In the genomic region with DNA sequence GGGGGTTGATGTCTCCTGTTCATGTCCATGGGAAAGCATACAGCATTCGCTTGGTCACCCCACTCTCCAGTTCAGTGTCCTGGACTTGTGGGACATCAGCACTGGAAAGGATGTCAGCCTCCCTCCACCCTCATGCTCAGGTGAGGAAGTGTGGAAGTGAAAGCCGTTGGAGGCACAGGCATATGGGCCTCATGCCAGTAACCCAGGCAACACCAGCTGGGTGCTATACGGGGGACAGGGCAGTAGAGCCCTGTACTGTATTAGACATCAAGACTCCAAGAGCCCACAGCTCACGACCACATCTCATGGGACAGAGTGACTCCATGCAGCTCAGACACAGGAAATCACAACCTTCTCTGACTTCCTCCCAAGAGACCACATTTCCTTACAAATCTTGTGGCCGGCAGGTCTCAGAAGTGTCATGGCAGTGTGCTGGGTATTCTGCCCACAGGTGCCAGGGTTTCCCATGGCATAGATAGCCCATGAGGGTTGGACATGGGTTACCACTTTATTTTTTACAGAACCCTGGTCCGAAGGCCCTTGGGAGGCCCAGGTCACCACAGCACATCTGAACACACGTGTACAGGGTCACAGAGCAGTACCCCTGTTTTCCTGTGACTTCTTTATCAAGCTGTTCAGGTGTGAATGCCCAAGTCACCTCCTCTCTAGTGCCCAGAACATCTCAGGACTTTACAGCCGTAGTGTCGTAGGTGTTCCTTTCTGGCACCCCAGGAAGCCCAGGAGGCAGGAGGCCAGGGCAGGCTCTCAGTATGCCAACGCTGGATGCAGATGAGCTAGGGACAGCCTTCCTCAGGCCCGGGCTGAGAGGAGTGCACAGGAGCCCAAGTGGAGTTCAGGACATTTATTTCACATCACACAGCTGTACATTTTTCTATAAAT, we compare ENCODE assay signal across 15 mouse cellular contexts. TPM values are rescaled to one million over a fixed set of nuclear protein-coding genes. Genes with fewer than 3 reads are reported as not detected.
DNase-seq lines count a peak whose midpoint lies in the region; ATAC-seq and TF ChIP-seq lines count a peak whose summit lies in the region.
"Had no signal": no experiment of that assay in that cellular context is flagged by ENCODE, and none has a peak within 500 bp of the region (broad histone marks: within the 10 kb centered on the region; RNA-seq: fewer than 3 reads in every experiment).

No protein-coding gene starts in this region.

- intact Hi-C loops in heart, postnatal 10 days (cut with DNase I): no loop called here

- H3K4me3 ChIP-seq in heart, embryonic 13.5 days: no peak overlapping the region
- H3K4me3 ChIP-seq in cerebellum, adult 2 months (replicated peaks; ENCODE audit: insufficient read depth, low read depth, low read length): no peak overlapping the region
- H3K4me3 ChIP-seq: erythroblast, embryonic 14.5 days; hindbrain, embryonic 12.5 days; midbrain, embryonic 12.5 days had no signal

- peak overlapping the region; percentile 36; the same call in 1 of the 2 replicates for H3K27ac ChIP-seq in heart, embryonic 13.5 days (replicated peaks)
- peak overlapping the region; percentile 26 for H3K27ac ChIP-seq in cerebellum, adult 2 months (ENCODE audit: insufficient read depth, low read length)
- H3K27ac ChIP-seq: hindbrain, embryonic 12.5 days; kidney, postnatal 0 days; midbrain, embryonic 12.5 days had no signal

- no peak overlapping the region for H3K4me2 ChIP-seq in heart, embryonic 13.5 days
- H3K4me2 ChIP-seq: hindbrain, embryonic 12.5 days; midbrain, embryonic 12.5 days had no signal

- peaks cover 35% of the 10 kb centered on the region for H3K4me1 ChIP-seq in heart, embryonic 13.5 days
- peaks cover 28% of the 10 kb centered on the region for H3K4me1 ChIP-seq in cerebellum, adult 2 months (ENCODE audit: control insufficient read depth, insufficient read depth, low read length)
- H3K4me1 ChIP-seq: hindbrain, embryonic 12.5 days; midbrain, embryonic 12.5 days had no signal

- 66% methylated on average over 11 of the region's 11 CpGs for WGBS in heart, embryonic 13.5 days
- WGBS in cerebellum, adult 2 months: 23% methylated on average over 11 of the region's 11 CpGs

- 0 out of 2 replicates have a peak overlapping the region, but pooled peaks have one; percentile 15 for H3K9ac ChIP-seq in heart, embryonic 13.5 days
- H3K9ac ChIP-seq: hindbrain, embryonic 12.5 days; midbrain, embryonic 12.5 days had no signal

- no peak for TF ChIP-seq CTCF in cerebellum, adult 2 months (IDR thresholded peaks at IDR 0.05; ENCODE audit: borderline replicate concordance, insufficient read depth, low read depth, low read length)

- H3K27me3 ChIP-seq in heart, embryonic 13.5 days (replicated peaks): no peaks in the 10 kb centered on the region
- H3K27me3 ChIP-seq in cerebellum, adult 2 months (ENCODE audit: control insufficient read depth, insufficient read depth, low read length): no peaks in the 10 kb centered on the region
- H3K27me3 ChIP-seq: hindbrain, embryonic 12.5 days; midbrain, embryonic 12.5 days had no signal

- no peak for TF ChIP-seq POLR2A in cerebellum, adult 2 months (IDR thresholded peaks at IDR 0.05; ENCODE audit: borderline replicate concordance, insufficient read depth, low read length)

- H3K36me3 ChIP-seq in heart, embryonic 13.5 days: peaks cover 70% of the 10 kb centered on the region

- no peaks in the 10 kb centered on the region for H3K9me3 ChIP-seq in heart, embryonic 13.5 days
- H3K9me3 ChIP-seq: hindbrain, embryonic 12.5 days; midbrain, embryonic 12.5 days had no signal

- ATAC-seq in heart, embryonic 13.5 days (ENCODE audit: extremely low read depth, insufficient number of reproducible peaks, low FRiP score, low TSS enrichment): no peak
- peak; percentile 17 for ATAC-seq in activated CD4-positive, CD25-positive, alpha-beta regulatory T cell, adult 4 months
- ATAC-seq: intestine, embryonic 16.5 days had no signal

- no peak for DNase-seq in heart, adult 8-10 months (ENCODE audit: low spot score)
- peak; percentile 63 to 70 for DNase-seq in cerebellum, adult 2 months
- peak; percentile 26 to 31 for DNase-seq in heart, postnatal 10 days
- DNase-seq in frontal cortex, postnatal 10 days (ENCODE audit: low spot score in 2 of 2): no peak
- DNase-seq in left cerebral cortex, adult 11 months (ENCODE audit: low spot score): no peak
- DNase-seq: adrenal gland, postnatal 14 days; gastrocnemius, postnatal 14 days; lung, postnatal 36 days had no signal

RNA-seq across cellular contexts. Expression of gene Mybpc3, which starts 18.8 kb away (rescaled TPM):
- polyA plus RNA-seq in heart, embryonic 13.5 days (2015; fragmentation: Nextera tagmentation; extraction: Ambion mirVana): 806 and 882 TPM in 2 replicates
- total RNA-seq in heart, adult 8-10 months (2022): 1,000 to 10,000 TPM; 1,514 to 2,177 (median 1,722) TPM
- polyA plus RNA-seq in activated CD4-positive, CD25-positive, alpha-beta regulatory T cell, adult 4 months (2017; shearing (Covaris generic)): not detected
- polyA plus RNA-seq in cerebellum, adult 2 months (2012; rRNA removed): 39.6 and 51.4 TPM in 2 replicates
- total RNA-seq in heart, postnatal 10 days (2021): 1,000 to 10,000 TPM; 1,924 to 2,166 TPM
- total RNA-seq: adrenal gland, postnatal 14 days had no signal
- polyA plus RNA-seq: erythroblast, embryonic 14.5 days; intestine, embryonic 16.5 days had no signal

RNA-seq across cellular contexts. Expression of gene Madd, which starts 46.9 kb away (rescaled TPM):
- 5.1 and 5.9 TPM in 2 replicates for polyA plus RNA-seq in heart, embryonic 13.5 days (2015; fragmentation: Nextera tagmentation; extraction: Ambion mirVana)
- total RNA-seq in heart, adult 8-10 months (2022): 1 to 10 TPM; 4.9 to 6.9 (median 6.1) TPM
- 10 to 100 TPM; 55.5 to 64.8 TPM for polyA plus RNA-seq in activated CD4-positive, CD25-positive, alpha-beta regulatory T cell, adult 4 months (2017; shearing (Covaris generic))
- 175 and 186 TPM in 2 replicates for polyA plus RNA-seq in cerebellum, adult 2 months (2012; rRNA removed)
- total RNA-seq in heart, postnatal 10 days (2021): 1 to 10 TPM; 5.2 to 6.3 TPM

RNA-seq across cellular contexts. Expression of gene Spi1, which starts 54.6 kb away (rescaled TPM):
- 3.5 and 3.9 TPM in 2 replicates for polyA plus RNA-seq in heart, embryonic 13.5 days (2015; fragmentation: Nextera tagmentation; extraction: Ambion mirVana)
- total RNA-seq in heart, adult 8-10 months (2022): 1 to 10 TPM; 2.8 to 6.1 (median 3.2) TPM
- not detected for polyA plus RNA-seq in activated CD4-positive, CD25-positive, alpha-beta regulatory T cell, adult 4 months (2017; shearing (Covaris generic))
- polyA plus RNA-seq in cerebellum, adult 2 months (2012; rRNA removed): 3.3 and 4.1 TPM in 2 replicates
- total RNA-seq in heart, postnatal 10 days (2021): 1 to 10 TPM; 2.3 to 3.0 TPM

Comparison
In these comparisons a context has a peak if more than half of its experiments do, and no peak if none do; other contexts are left out.
1. DNase-seq: peak in cerebellum, adult 2 months (2 of 2) and heart, postnatal 10 days (2 of 2); none in heart, adult 8-10 months (single experiment), frontal cortex, postnatal 10 days (0 of 2) and left cerebral cortex, adult 11 months (single experiment).
2. RNA of gene Mybpc3, which starts 18.8 kb away (polyA plus RNA-seq): 806 to 882 TPM in heart, embryonic 13.5 days and 39.6 to 51.4 TPM in cerebellum, adult 2 months; not detected in activated CD4-positive, CD25-positive, alpha-beta regulatory T cell, adult 4 months; every median in the first group is over 10 times any median in the second.